Mouse (Mus musculus) myocyte (in vitro differentiated cells): ENCODE measurements at regions not wholly inside any gene's neighbourhood (a gene's known extent, or its start where the extent isn't known, plus 50 kb on each side); places are given as distances from the start of the nearest gene placed in this dataset.

Experiments
- H3K27me3 ChIP-seq: one replicate; pipeline ENCODE4 v1.6.1; 2011; ENCODE audit not compliant: control insufficient read depth, insufficient read depth, insufficient read length
- H3K36me3 ChIP-seq: one replicate; pipeline ENCODE4 v1.6.1; 2011; ENCODE audit not compliant: control insufficient read depth, insufficient read depth
- H3K4me2 ChIP-seq: one replicate; pipeline ENCODE4 v1.6.1; 2011; ENCODE audit warnings: low read depth, control low read depth
- H3K4me3 ChIP-seq: one replicate; pipeline ENCODE4 v1.5.1; 2011; ENCODE audit warnings: mild to moderate bottlenecking, control low read depth, moderate library complexity
- H3K79me2 ChIP-seq: one replicate; pipeline ENCODE4 v1.6.1; 2011; ENCODE audit not compliant: control insufficient read depth, insufficient read depth
- H3ac ChIP-seq: one replicate; pipeline ENCODE4 v1.6.1; 2011; ENCODE audit not compliant: control insufficient read depth, insufficient read length
- CEBPB ChIP-seq: IDR thresholded peaks from 2 replicates; pipeline ENCODE4 v1.6.1; 2011; ENCODE audit warnings: mild to moderate bottlenecking, moderate library complexity; ENCODE audit not compliant: poor library complexity, insufficient read depth, severe bottlenecking
- E2F4 ChIP-seq: IDR thresholded peaks from one replicate; pipeline ENCODE4 v1.6.1; 2011; ENCODE audit warnings: mild to moderate bottlenecking, control low read depth, moderate library complexity; ENCODE audit not compliant: insufficient read depth
- MAX ChIP-seq: IDR thresholded peaks from one replicate; pipeline ENCODE4 v1.6.1; 2011; ENCODE audit warnings: low read depth, mild to moderate bottlenecking, control low read depth
- MYOD1 ChIP-seq, 3 experiments: IDR thresholded peaks; one replicate each; pipeline ENCODE4 v1.6.1; 2011; ENCODE audit warnings: control low read depth in 2 of 3, low read depth in 2 of 3, mild to moderate bottlenecking in 2 of 3, moderate library complexity in 1 of 3; ENCODE audit not compliant: insufficient read length in 2 of 3, control insufficient read depth in 1 of 3
- MYOG ChIP-seq, 3 experiments: IDR thresholded peaks; one replicate each; pipeline ENCODE4 v1.6.1; 2011; ENCODE audit warnings: control low read depth in 2 of 3, low read depth in 2 of 3, mild to moderate bottlenecking in 2 of 3; ENCODE audit not compliant: insufficient read length in 2 of 3, control insufficient read depth in 1 of 3, insufficient read depth in 1 of 3
- POLR2A ChIP-seq: IDR thresholded peaks from one replicate; pipeline ENCODE4 v1.6.1; 2011; ENCODE audit warnings: low read depth, mild to moderate bottlenecking, control low read depth, moderate library complexity; ENCODE audit not compliant: insufficient read length
- POLR2AphosphoS2 ChIP-seq: IDR thresholded peaks from one replicate; pipeline ENCODE4 v1.6.1; 2011; ENCODE audit warnings: low read depth, control low read depth; ENCODE audit not compliant: insufficient read length
- REST ChIP-seq: IDR thresholded peaks from one replicate; pipeline ENCODE4 v1.6.1; 2011; ENCODE audit warnings: mild to moderate bottlenecking, control low read depth, moderate library complexity; ENCODE audit not compliant: insufficient read depth, insufficient read length
- SRF ChIP-seq: IDR thresholded peaks from one replicate; pipeline ENCODE4 v1.6.1; 2011; ENCODE audit warnings: low read depth; ENCODE audit not compliant: control insufficient read depth, insufficient read length
- TCF12 ChIP-seq: IDR thresholded peaks from one replicate; pipeline ENCODE4 v1.6.1; 2011; ENCODE audit warnings: mild to moderate bottlenecking, control low read depth; ENCODE audit not compliant: poor library complexity, insufficient read depth, severe bottlenecking
- TCF3 ChIP-seq: IDR thresholded peaks from one replicate; pipeline ENCODE4 v1.6.1; 2011; ENCODE audit warnings: low read depth, control low read depth; ENCODE audit not compliant: insufficient read length
- USF1 ChIP-seq: IDR thresholded peaks from one replicate; pipeline ENCODE4 v1.6.1; 2011; ENCODE audit warnings: low read depth, mild to moderate bottlenecking, control low read depth, moderate library complexity

GRCm38 (mm10) chr9:41599874-41600273 lies 438.4 kb upstream of the Ubash3b start:
- Histone ChIP-seq H3ac (no peak overlapping the region), H3K79me2 (no peaks in the 10 kb centered on the region)
- TF ChIP-seq E2F4 (no peak), MYOD1 (IDR thresholded peaks at IDR 0.05; ENCODE audit: control insufficient read depth in 1 of 3, insufficient read length in 2 of 3, low read depth in 2 of 3) (no peak), REST (no peak), USF1 (no peak), POLR2A (no peak), POLR2AphosphoS2 (no peak), TCF3 (no peak), MYOG (IDR thresholded peaks at IDR 0.05; ENCODE audit: control insufficient read depth in 1 of 3, insufficient read depth in 1 of 3, insufficient read length in 2 of 3, low read depth in 2 of 3) (no peak), MAX (no peak), CEBPB (no peak), SRF (no peak), TCF12 (no peak)

GRCm38 (mm10) chr9:41595749-41596148 lies 434.3 kb upstream of the Ubash3b start:
- no peak for TF ChIP-seq MAX
- TF ChIP-seq CEBPB, result peak; percentile 59; the same call in 1 of the 2 replicates
- peaks cover 25% of the 10 kb centered on the region for H3K36me3 ChIP-seq
- H3K27me3 ChIP-seq, result no peaks in the 10 kb centered on the region
- H3K4me3 ChIP-seq, result no peak overlapping the region
- peak overlapping the region; percentile 31 for H3K4me2 ChIP-seq
- H3K79me2 ChIP-seq, result peaks cover 22% of the 10 kb centered on the region
- H3ac ChIP-seq, result no peak overlapping the region

More at GRCm38 (mm10) chr9:41599874-41600273, 438.4 kb upstream of the Ubash3b start:
- H3K27me3 ChIP-seq, result no peaks in the 10 kb centered on the region
- H3K36me3 ChIP-seq, result no peaks in the 10 kb centered on the region
- H3K4me2 ChIP-seq, result no peak overlapping the region
- no peak overlapping the region for H3K4me3 ChIP-seq

- Histone ChIP-seq H3K4me3 (no peak overlapping the region), H3K36me3 (peaks cover 39% of the 10 kb centered on the region), H3K79me2 (peaks cover 37% of the 10 kb centered on the region), H3K27me3 (no peaks in the 10 kb centered on the region), H3ac (no peak overlapping the region), H3K4me2 (no peak overlapping the region)
- TF ChIP-seq POLR2A (no peak), POLR2AphosphoS2 (peak; percentile 60)
These were observed 432.5 kb upstream of the Ubash3b start for GRCm38 (mm10) chr9:41593998-41594397.

DNA sequence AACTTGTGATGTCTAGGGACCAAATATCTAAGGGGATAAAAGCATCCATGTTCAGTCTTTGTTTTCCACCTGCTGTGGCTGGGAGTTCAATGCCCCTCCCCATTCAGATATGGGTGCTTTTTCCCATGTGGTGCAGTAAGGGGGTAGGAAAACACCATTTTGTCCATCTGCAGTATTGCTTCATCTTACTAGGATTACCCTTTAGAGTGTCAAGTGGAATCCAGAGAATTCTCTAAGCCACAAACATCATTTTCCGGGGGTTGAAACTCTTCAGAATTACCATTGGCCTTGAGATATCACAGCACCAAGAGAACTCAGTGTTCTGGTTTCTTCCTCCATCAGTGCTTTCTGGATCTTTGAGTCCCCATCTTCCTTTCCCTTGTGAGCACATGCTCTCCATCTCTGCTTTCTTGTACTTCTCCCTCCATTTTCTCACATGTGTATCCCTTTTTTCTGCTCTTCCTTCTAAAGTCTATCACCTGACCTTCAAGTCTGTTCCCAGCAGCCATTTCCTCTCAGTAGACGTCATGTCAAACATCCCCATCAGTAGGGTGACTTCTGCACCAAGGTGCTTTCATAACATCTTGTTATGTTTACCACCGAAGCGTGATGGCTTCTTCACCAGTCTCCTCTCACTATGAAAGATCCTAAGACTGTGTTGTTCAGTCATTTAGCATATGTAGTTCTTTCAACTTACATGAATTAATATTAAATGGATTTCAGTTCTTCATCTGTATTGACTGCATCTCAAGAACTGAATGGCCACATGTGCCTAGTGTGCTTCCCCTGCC lies 431.6 kb upstream of the Ubash3b start:
- H3K36me3 ChIP-seq, result peaks cover 39% of the 10 kb centered on the region

DNA sequence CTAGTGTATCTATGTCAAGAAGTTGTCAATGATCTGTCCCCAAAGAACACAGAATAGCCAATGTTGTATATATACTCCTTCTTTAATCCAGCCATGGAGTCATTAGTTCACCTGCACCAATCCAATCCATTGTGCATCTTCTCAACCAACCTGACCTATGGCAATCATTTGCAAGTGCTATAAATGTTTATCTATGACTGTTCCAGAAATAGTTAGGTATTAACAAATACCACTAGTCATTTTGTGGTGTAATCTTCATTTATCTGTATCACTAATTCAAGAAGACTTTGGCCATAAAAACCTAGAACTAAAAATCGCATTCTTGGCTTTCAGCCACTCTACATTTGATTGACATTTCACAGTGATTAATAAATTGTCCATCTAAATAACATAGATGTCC lies 430.6 kb upstream of the Ubash3b start:
- no peak overlapping the region for H3K4me2 ChIP-seq
- H3K79me2 ChIP-seq, result peaks cover 56% of the 10 kb centered on the region
- no peak overlapping the region for H3K4me3 ChIP-seq
- H3K36me3 ChIP-seq, result peaks cover 39% of the 10 kb centered on the region
- no peak for TF ChIP-seq MYOD1 (IDR thresholded peaks at IDR 0.05; ENCODE audit: control insufficient read depth in 1 of 3, insufficient read length in 2 of 3, low read depth in 2 of 3)
- TF ChIP-seq SRF, result no peak
- TF ChIP-seq TCF3, result no peak
- no peak for TF ChIP-seq E2F4
- no peaks in the 10 kb centered on the region for H3K27me3 ChIP-seq
- no peak overlapping the region for H3ac ChIP-seq

More for the DNA sequence above, 431.6 kb upstream of the Ubash3b start:
- Histone ChIP-seq H3K79me2 (peaks cover 46% of the 10 kb centered on the region), H3ac (no peak overlapping the region), H3K4me2 (no peak overlapping the region), H3K27me3 (no peaks in the 10 kb centered on the region), H3K4me3 (no peak overlapping the region)
- TF ChIP-seq CEBPB, result no peak
- TF ChIP-seq USF1, result no peak
- no peak for TF ChIP-seq SRF
- TF ChIP-seq MYOD1 (IDR thresholded peaks at IDR 0.05; ENCODE audit: control insufficient read depth in 1 of 3, insufficient read length in 2 of 3, low read depth in 2 of 3), result no peak
- TF ChIP-seq TCF12, result no peak
- no peak for TF ChIP-seq POLR2A

- no peaks in the 10 kb centered on the region for H3K27me3 ChIP-seq
- peak overlapping the region; percentile 98 for H3K4me2 ChIP-seq
- H3K79me2 ChIP-seq, result peaks cover 75% of the 10 kb centered on the region
- no peak overlapping the region for H3K4me3 ChIP-seq
- no peak overlapping the region for H3ac ChIP-seq
- TF ChIP-seq TCF12, result no peak
- no peak for TF ChIP-seq MAX
- TF ChIP-seq REST, result no peak
- TF ChIP-seq MYOG (IDR thresholded peaks at IDR 0.05; ENCODE audit: control insufficient read depth in 1 of 3, insufficient read depth in 1 of 3, insufficient read length in 2 of 3, low read depth in 2 of 3), result peak in 2 of 3 experiments; percentile 36 to 67
- no peak for TF ChIP-seq CEBPB
- TF ChIP-seq MYOD1 (IDR thresholded peaks at IDR 0.05; ENCODE audit: control insufficient read depth in 1 of 3, insufficient read length in 2 of 3, low read depth in 2 of 3), result peak in 2 of 3 experiments; percentile 40 to 54
- no peak for TF ChIP-seq TCF3
- peak; percentile 26 for TF ChIP-seq POLR2AphosphoS2
- peak; percentile 61 for TF ChIP-seq USF1
- H3K36me3 ChIP-seq, result peaks cover 45% of the 10 kb centered on the region
These were observed 428.7 kb upstream of the Ubash3b start for GRCm38 (mm10) chr9:41590164-41590563.
